Mouse (Mus musculus): ENCODE data around the gene Fam83f. TPM values are rescaled to one million over a fixed set of nuclear protein-coding genes. Genes with fewer than 3 reads are reported as not detected.

Gene Fam83f
- total and polyA plus RNA-seq, 3 experiments = not detected

DNA sequence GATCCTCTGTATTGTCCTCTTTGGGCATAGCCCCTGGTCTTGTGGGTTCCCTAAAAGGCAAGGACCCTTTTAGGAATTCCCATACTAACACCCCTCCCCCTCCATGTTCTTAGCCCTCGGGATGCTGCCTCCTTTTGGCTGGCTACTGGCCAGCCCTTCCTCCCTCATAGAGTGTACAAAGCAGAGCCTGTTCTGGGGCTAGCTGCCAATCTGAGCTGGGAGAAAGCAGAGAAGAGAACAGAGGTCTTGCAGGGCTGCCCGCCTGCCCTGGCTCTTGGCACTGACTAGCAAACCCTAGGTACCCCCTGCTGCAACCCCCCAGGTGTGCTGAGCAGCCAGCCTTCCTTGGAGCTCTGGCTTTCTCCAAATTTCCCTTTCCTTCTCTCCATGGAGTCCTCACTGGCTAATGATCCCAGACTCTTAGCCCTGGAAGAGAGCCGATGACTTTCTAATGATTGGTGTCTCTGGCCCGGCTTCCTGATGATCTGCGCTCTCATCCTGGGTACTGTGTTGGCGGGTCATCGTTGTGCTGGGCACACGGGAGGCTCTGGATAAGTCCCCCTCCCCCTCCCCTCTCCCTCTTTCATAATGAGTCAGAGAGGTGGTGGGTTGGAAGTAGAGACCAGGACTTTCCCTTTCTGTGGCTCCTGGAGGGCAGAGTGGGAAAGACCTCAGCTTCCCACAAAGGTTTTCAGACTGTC, 8.0 kb downstream of the Fam83f start:
- Histone ChIP-seq H3K79me2 (ENCODE audit: control insufficient read depth, insufficient read depth, low read length, poor library complexity) (no peaks in the 10 kb centered on the region), H3K27me3 (ENCODE audit: control insufficient read depth in 1 of 2, insufficient read depth in 2 of 2, low read length in 2 of 2) (peaks cover 5 to 12% of the 10 kb centered on the region in 2 experiments)
- no peak for TF ChIP-seq HCFC1 (IDR thresholded peaks at IDR 0.05; ENCODE audit: low read depth, low read length)
- no peak for TF ChIP-seq POLR2AphosphoS2 (IDR thresholded peaks at IDR 0.05; ENCODE audit: low read length)
- TF ChIP-seq TAL1 (IDR thresholded peaks at IDR 0.05; ENCODE audit: low read length) = no peak
- no peak for TF ChIP-seq JUND (IDR thresholded peaks at IDR 0.05; ENCODE audit: low read depth, low read length)
- no peak for TF ChIP-seq UBTF (IDR thresholded peaks at IDR 0.05; ENCODE audit: borderline replicate concordance, insufficient read depth, low read depth, low read length)
- no peak for TF ChIP-seq KAT2A (conservative IDR thresholded peaks at IDR 0.05; ENCODE audit: low read depth, low read length)
- no peak for TF ChIP-seq MAZ (IDR thresholded peaks at IDR 0.05; ENCODE audit: low read depth, low read length)

GRCm38 (mm10) chr15:80680347-80681030, 8.8 kb downstream of the Fam83f start:
- H3K36me3 ChIP-seq (ENCODE audit: control insufficient read depth in 1 of 2, insufficient read depth in 2 of 2, low read length in 2 of 2) = no peaks in the 10 kb centered on the region
- no peak overlapping the region for H3K27ac ChIP-seq (ENCODE audit: control insufficient read depth, low read depth, low read length)
- no peaks in the 10 kb centered on the region for H3K79me2 ChIP-seq (ENCODE audit: control insufficient read depth, insufficient read depth, low read length, poor library complexity)
- no peaks in the 10 kb centered on the region for H3K9me3 ChIP-seq (replicated peaks; ENCODE audit: insufficient read depth, low read length)
- TF ChIP-seq HCFC1 (IDR thresholded peaks at IDR 0.05; ENCODE audit: low read depth, low read length) (no peak), TBP (IDR thresholded peaks at IDR 0.05; ENCODE audit: low read depth, low read length) (no peak), MAZ (IDR thresholded peaks at IDR 0.05; ENCODE audit: low read depth, low read length) (no peak), MAX (IDR thresholded peaks at IDR 0.05; ENCODE audit: low read length) (no peak), EP300 (IDR thresholded peaks at IDR 0.05; ENCODE audit: low read depth in 1 of 2, low read length in 2 of 2) (no peak), ZMIZ1 (IDR thresholded peaks at IDR 0.05; ENCODE audit: low read depth, low read length) (no peak), MYB (IDR thresholded peaks at IDR 0.05; ENCODE audit: low read depth, low read length) (no peak), GABPA (IDR thresholded peaks at IDR 0.05; ENCODE audit: low read depth, low read length) (no peak), NRF1 (IDR thresholded peaks at IDR 0.05; ENCODE audit: insufficient read depth, low read depth, low read length, poor library complexity, severe bottlenecking) (no peak), ELF1 (IDR thresholded peaks at IDR 0.05; ENCODE audit: low read depth, low read length) (no peak), ZC3H11A (IDR thresholded peaks at IDR 0.05; ENCODE audit: low read depth, low read length) (no peak), SIN3A (IDR thresholded peaks at IDR 0.05; ENCODE audit: low read length) (no peak), RCOR1 (IDR thresholded peaks at IDR 0.05; ENCODE audit: low read depth, low read length) (no peak), UBTF (IDR thresholded peaks at IDR 0.05; ENCODE audit: borderline replicate concordance, insufficient read depth, low read depth, low read length) (no peak), USF1 (IDR thresholded peaks at IDR 0.05; ENCODE audit: low read depth, low read length) (no peak), CHD1 (IDR thresholded peaks at IDR 0.05; ENCODE audit: low read depth, low read length) (no peak), POLR2AphosphoS5 (IDR thresholded peaks at IDR 0.05; ENCODE audit: borderline replicate concordance, low read depth, low read length) (no peak), CTCF (IDR thresholded peaks at IDR 0.05 in 2 of 3, conservative IDR thresholded peaks at IDR 0.05 in 1 of 3; ENCODE audit: control insufficient read depth in 1 of 3, insufficient read depth in 1 of 3, low read depth in 2 of 3, low read length in 3 of 3, poor library complexity in 1 of 3, severe bottlenecking in 1 of 3) (no peak), TAL1 (IDR thresholded peaks at IDR 0.05; ENCODE audit: low read length) (no peak)
- no peaks in the 10 kb centered on the region for H3K4me1 ChIP-seq (ENCODE audit: control insufficient read depth in 1 of 2, insufficient read depth in 2 of 2, low read length in 2 of 2)
- no peak for DNase-seq (ENCODE audit: low read depth, low spot score)
- H3K4me3 ChIP-seq (ENCODE audit: control insufficient read depth in 1 of 2, insufficient read depth in 1 of 2, low read depth in 2 of 2, low read length in 2 of 2) = no peak overlapping the region
- no peak overlapping the region for H3K9ac ChIP-seq (ENCODE audit: control insufficient read depth, low read depth, low read length, poor library complexity, severe bottlenecking)
- peaks cover 5 to 9% of the 10 kb centered on the region in 2 experiments for H3K27me3 ChIP-seq (ENCODE audit: control insufficient read depth in 1 of 2, insufficient read depth in 2 of 2, low read length in 2 of 2)

More for the DNA sequence above, 8.0 kb downstream of the Fam83f start:
- no peak overlapping the region for H3K4me3 ChIP-seq (ENCODE audit: control insufficient read depth in 1 of 2, insufficient read depth in 1 of 2, low read depth in 2 of 2, low read length in 2 of 2)
- no peak overlapping the region for H3K9ac ChIP-seq (ENCODE audit: control insufficient read depth, low read depth, low read length, poor library complexity, severe bottlenecking)
- no peaks in the 10 kb centered on the region for H3K36me3 ChIP-seq (ENCODE audit: control insufficient read depth in 1 of 2, insufficient read depth in 2 of 2, low read length in 2 of 2)
- H3K4me1 ChIP-seq (ENCODE audit: control insufficient read depth in 1 of 2, insufficient read depth in 2 of 2, low read length in 2 of 2) = no peaks in the 10 kb centered on the region
- no peak overlapping the region for H3K27ac ChIP-seq (ENCODE audit: control insufficient read depth, low read depth, low read length)
- H3K9me3 ChIP-seq (replicated peaks; ENCODE audit: insufficient read depth, low read length) = no peaks in the 10 kb centered on the region
- no peak for DNase-seq (ENCODE audit: low read depth, low spot score)

Data from MEL (cell line).